ENCODE assay signal across 9 mouse cellular contexts in the genomic region with DNA sequence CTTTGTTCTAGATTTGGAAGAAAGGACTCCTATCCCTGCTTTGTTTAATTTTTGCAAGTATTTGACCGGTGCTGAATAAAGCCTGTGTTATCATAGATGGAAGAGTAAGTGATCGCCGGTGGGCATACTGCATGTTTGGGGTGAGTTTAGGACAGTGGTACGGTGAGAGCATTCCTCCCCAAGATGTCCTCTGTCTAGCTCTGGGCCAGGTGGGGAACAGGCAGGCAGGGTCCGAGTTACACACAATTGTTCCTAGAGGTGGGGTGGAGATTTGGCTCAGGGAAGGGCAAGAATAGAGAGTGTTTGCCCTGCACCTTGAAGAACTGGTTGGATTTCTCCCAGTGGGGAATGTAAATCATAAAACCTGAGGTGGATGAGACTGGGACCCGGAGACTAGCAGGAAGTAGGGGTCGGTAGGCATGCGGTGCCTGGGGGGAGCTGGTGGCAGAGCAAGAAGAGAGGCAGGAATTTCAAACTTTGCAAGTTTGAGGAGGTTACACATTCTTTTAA. TPM values are rescaled to one million over a fixed set of nuclear protein-coding genes. Genes with fewer than 3 reads are reported as not detected.
A peak's percentile ranks its signal among the peaks of the same experiment; 100 is the strongest.
DNase-seq lines count a peak whose midpoint lies in the region; ATAC-seq and TF ChIP-seq lines count a peak whose summit lies in the region.
"Had no signal": no experiment of that assay in that cellular context is flagged by ENCODE, and none has a peak within 500 bp of the region (broad histone marks: within the 10 kb centered on the region; RNA-seq: fewer than 3 reads in every experiment).

No protein-coding gene starts in this region.

- peak overlapping the region; percentile 100 for H3K4me3 ChIP-seq in gastrocnemius, adult 2 months
- H3K4me3 ChIP-seq in liver, postnatal 0 days (ENCODE audit: low read depth, low read length), result peak overlapping the region; percentile 99

- intact Hi-C loops in gastrocnemius, adult 2 months (cut with DNase I), result loop anchor here (5.0 kb wide), 1 partner anchor 91 kb away; a partner anchor contains a TSS
- intact Hi-C loops in left cerebral cortex, postnatal 25 days (cut with DNase I), result loop anchor here (5.0 kb wide), 1 partner anchor 79 kb away; no protein-coding TSS in a partner anchor

- TF ChIP-seq CTCF in gastrocnemius, adult 2 months (IDR thresholded peaks at IDR 0.05), result no peak
- TF ChIP-seq CTCF in liver, postnatal 0 days (IDR thresholded peaks at IDR 0.05; ENCODE audit: low read depth), result no peak

- no peaks in the 10 kb centered on the region for H3K27me3 ChIP-seq in liver, postnatal 0 days (ENCODE audit: insufficient read depth, low read length)
- H3K27me3 ChIP-seq: CH12.LX had no signal

- no peak for TF ChIP-seq EP300 in liver, postnatal 0 days (IDR thresholded peaks at IDR 0.05; ENCODE audit: low read depth)

- no peak for ATAC-seq in liver, postnatal 0 days

- H3K4me2 ChIP-seq in liver, postnatal 0 days (ENCODE audit: low read depth, low read length), result peak overlapping the region; percentile 83

- no peak for DNase-seq in gastrocnemius, adult 2 months
- no peak for DNase-seq in gastrocnemius, postnatal 10 days
- DNase-seq in thymus, postnatal 0 days (ENCODE audit: low spot score), result peak; percentile 16
- no peak for DNase-seq in thymus, postnatal 10 days (ENCODE audit: low spot score in 2 of 2)
- no peak for DNase-seq in liver, postnatal 0 days
- peak; percentile 43 for DNase-seq in thymus, postnatal 4 days
- no peak for DNase-seq in left cerebral cortex, postnatal 25 days (ENCODE audit: low spot score in 2 of 2)
- DNase-seq in urinary bladder, adult 2 months (ENCODE audit: low spot score), result no peak

- peaks cover 38% of the 10 kb centered on the region for H3K4me1 ChIP-seq in liver, postnatal 0 days (ENCODE audit: insufficient read depth)

- peak overlapping the region; percentile 100 for H3K27ac ChIP-seq in gastrocnemius, adult 2 months
- no peak overlapping the region for H3K27ac ChIP-seq in liver, postnatal 0 days (ENCODE audit: low read depth)

- no peaks in the 10 kb centered on the region for H3K9me3 ChIP-seq in liver, postnatal 0 days (ENCODE audit: low read length)

- WGBS in liver, postnatal 0 days (ENCODE audit: insufficient replicate concordance), result 63% methylated on average over 8 of the region's 8 CpGs

- H3K36me3 ChIP-seq in liver, postnatal 0 days (replicated peaks; ENCODE audit: insufficient read depth, low read length), result no peaks in the 10 kb centered on the region

- peak overlapping the region; percentile 97 for H3K9ac ChIP-seq in liver, postnatal 0 days (replicated peaks)

RNA-seq across cellular contexts. Expression of a gene that starts 2.3 kb away (rescaled TPM):
- 10 to 100 TPM; 19.3 to 25.7 TPM for total RNA-seq in gastrocnemius, adult 2 months (2021)
- 10 to 100 TPM; 25.1 to 26.9 TPM for total RNA-seq in gastrocnemius, postnatal 10 days (2021)
- 45.7 and 49.9 TPM in 2 replicates for polyA plus RNA-seq in thymus, postnatal 0 days (2015; fragmentation: Nextera tagmentation; extraction: Ambion mirVana)
- 15.1 and 16.2 TPM in 2 replicates for polyA plus RNA-seq in liver, postnatal 0 days (2015; fragmentation: Nextera tagmentation; extraction: Ambion mirVana)
- total RNA-seq in left cerebral cortex, postnatal 25 days (2021), result 10 to 100 TPM; 46.2 to 48.4 TPM
- 17.8 and 18.7 TPM in 2 replicates for polyA plus RNA-seq in urinary bladder, adult 2 months (2012; rRNA removed)

RNA-seq across cellular contexts. Expression of a gene that starts 2.7 kb away (rescaled TPM):
- 1 to 10 TPM; 4.6 to 6.0 TPM for total RNA-seq in gastrocnemius, adult 2 months (2021)
- 10 to 100 TPM in 1 of 2 experiments, 1 to 10 TPM in 1; 8.7 to 11.3 TPM for total RNA-seq in gastrocnemius, postnatal 10 days (2021)
- polyA plus RNA-seq in thymus, postnatal 0 days (2015; fragmentation: Nextera tagmentation; extraction: Ambion mirVana), result 86.6 and 108 TPM in 2 replicates
- 9.0 and 11.0 TPM in 2 replicates for polyA plus RNA-seq in liver, postnatal 0 days (2015; fragmentation: Nextera tagmentation; extraction: Ambion mirVana)
- total RNA-seq in left cerebral cortex, postnatal 25 days (2021), result 1 to 10 TPM; 4.1 to 4.4 TPM
- 40.7 and 41.9 TPM in 2 replicates for polyA plus RNA-seq in urinary bladder, adult 2 months (2012; rRNA removed)

RNA-seq across cellular contexts. Expression of a gene that starts 32.0 kb away (rescaled TPM):
- total RNA-seq in gastrocnemius, adult 2 months (2021), result under 1 TPM in 1 of 2 experiments, not detected in 1; 0.20 TPM
- under 1 TPM; 0.38 to 0.45 TPM for total RNA-seq in gastrocnemius, postnatal 10 days (2021)
- 5.6 and 6.6 TPM in 2 replicates for polyA plus RNA-seq in thymus, postnatal 0 days (2015; fragmentation: Nextera tagmentation; extraction: Ambion mirVana)
- 1.8 and 2.4 TPM in 2 replicates for polyA plus RNA-seq in liver, postnatal 0 days (2015; fragmentation: Nextera tagmentation; extraction: Ambion mirVana)
- 1 to 10 TPM; 1.3 to 1.6 TPM for total RNA-seq in left cerebral cortex, postnatal 25 days (2021)
- polyA plus RNA-seq in urinary bladder, adult 2 months (2012; rRNA removed), result 0.15 and 0.16 TPM in 2 replicates

RNA-seq across cellular contexts. Expression of a gene that starts 57.4 kb away (rescaled TPM):
- total RNA-seq in gastrocnemius, adult 2 months (2021), result 1 to 10 TPM; 5.4 to 7.2 TPM
- total RNA-seq in gastrocnemius, postnatal 10 days (2021), result 1 to 10 TPM; 8.6 to 9.2 TPM
- 7.2 and 7.6 TPM in 2 replicates for polyA plus RNA-seq in thymus, postnatal 0 days (2015; fragmentation: Nextera tagmentation; extraction: Ambion mirVana)
- 2.6 and 3.0 TPM in 2 replicates for polyA plus RNA-seq in liver, postnatal 0 days (2015; fragmentation: Nextera tagmentation; extraction: Ambion mirVana)
- total RNA-seq in left cerebral cortex, postnatal 25 days (2021), result 10 to 100 TPM; 39.8 to 41.0 TPM
- 5.2 and 6.1 TPM in 2 replicates for polyA plus RNA-seq in urinary bladder, adult 2 months (2012; rRNA removed)

Comparison
In these comparisons a context has a peak if more than half of its experiments do, and no peak if none do; other contexts are left out.
1. DNase-seq: peak in thymus, postnatal 0 days (single experiment) and thymus, postnatal 4 days (single experiment); none in gastrocnemius, adult 2 months (single experiment), gastrocnemius, postnatal 10 days (single experiment), thymus, postnatal 10 days (0 of 2), liver, postnatal 0 days (single experiment), left cerebral cortex, postnatal 25 days (0 of 2) and urinary bladder, adult 2 months (single experiment).